In the genomic region with DNA sequence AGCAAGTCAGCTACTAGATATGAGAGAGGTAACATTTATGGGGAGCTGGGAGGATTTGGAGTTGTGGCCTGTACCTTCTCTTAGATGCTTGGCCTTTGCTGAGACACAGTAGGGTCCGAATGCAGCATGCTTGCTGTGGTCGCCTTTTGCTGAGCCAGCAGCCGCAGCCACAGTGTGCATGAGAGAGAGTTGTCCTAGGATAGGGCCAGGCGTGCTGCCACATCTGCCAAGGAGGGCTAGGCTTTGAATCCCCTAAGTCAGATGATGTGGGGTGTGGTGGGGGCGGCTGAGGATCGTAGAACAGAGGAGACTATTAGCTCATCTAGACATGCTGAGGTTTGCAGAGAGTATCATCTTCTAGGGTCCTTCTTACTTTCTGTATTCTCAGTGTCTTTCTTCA, we compare ENCODE assay signal across 21 mouse cellular contexts. TPM values are rescaled to one million over a fixed set of nuclear protein-coding genes. Genes with fewer than 3 reads are reported as not detected.
DNase-seq lines count a peak whose midpoint lies in the region; ATAC-seq and TF ChIP-seq lines count a peak whose summit lies in the region.
"Had no signal": no experiment of that assay in that cellular context is flagged by ENCODE, and none has a peak within 500 bp of the region (broad histone marks: within the 10 kb centered on the region; RNA-seq: fewer than 3 reads in every experiment).

No protein-coding gene starts in this region.

- no peak overlapping the region for H3K4me3 ChIP-seq in heart, embryonic 10.5 days
- no peak overlapping the region for H3K4me3 ChIP-seq in heart, embryonic 12.5 days
- H3K4me3 ChIP-seq in myocyte, result no peak overlapping the region

- 92% methylated on average over 6 of the region's 6 CpGs for WGBS in heart, embryonic 10.5 days
- 93% methylated on average over 6 of the region's 6 CpGs for WGBS in heart, embryonic 12.5 days

- peak; percentile 77 for DNase-seq in heart, adult 11 months
- no peak for DNase-seq in heart, postnatal 4 days
- DNase-seq in heart, embryonic 10.5 days (ENCODE audit: low spot score), result peak; percentile 43
- DNase-seq in lung, postnatal 25 days (ENCODE audit: low spot score), result no peak
- DNase-seq: adrenal gland, adult 2 months; adrenal gland, adult 8-10 months; adrenal gland, postnatal 10 days; adrenal gland, postnatal 14 days; adrenal gland, postnatal 25 days; adrenal gland, postnatal 36 days; B cell, adult 2 months; cerebellum, adult 11 months; cerebellum, adult 11-12 months; cerebellum, adult 18-20 months had no signal

- no peak for ATAC-seq in heart, embryonic 12.5 days (ENCODE audit: insufficient number of reproducible peaks, low FRiP score)
- ATAC-seq: activated CD4-positive, CD25-positive, alpha-beta regulatory T cell, adult 4 months; CD4-positive, CD25-positive, alpha-beta regulatory T cell, adult 4 months; Patski had no signal

- TF ChIP-seq POLR2A in myocyte (IDR thresholded peaks at IDR 0.05; ENCODE audit: insufficient read length, low read depth), result no peak

- no peak overlapping the region for H3K27ac ChIP-seq in heart, embryonic 10.5 days
- H3K27ac ChIP-seq in heart, embryonic 12.5 days (ENCODE audit: poor library complexity, severe bottlenecking), result no peak overlapping the region

- no peak overlapping the region for H3K9ac ChIP-seq in heart, embryonic 12.5 days

- no peaks in the 10 kb centered on the region for H3K4me1 ChIP-seq in heart, embryonic 10.5 days
- H3K4me1 ChIP-seq in heart, embryonic 12.5 days (replicated peaks), result peaks cover 2% of the 10 kb centered on the region; the same call in 1 of the 2 replicates

- H3K4me2 ChIP-seq in heart, embryonic 12.5 days, result no peak overlapping the region
- H3K4me2 ChIP-seq in myocyte (ENCODE audit: low read depth), result no peak overlapping the region

- peaks cover 90% of the 10 kb centered on the region for H3K36me3 ChIP-seq in heart, embryonic 10.5 days
- peaks cover 85% of the 10 kb centered on the region for H3K36me3 ChIP-seq in heart, embryonic 12.5 days
- peaks cover 62% of the 10 kb centered on the region for H3K36me3 ChIP-seq in myocyte (ENCODE audit: control insufficient read depth, insufficient read depth)

- H3K79me2 ChIP-seq in myocyte (ENCODE audit: control insufficient read depth, insufficient read depth), result peaks cover 17% of the 10 kb centered on the region

- H3K9me3 ChIP-seq in heart, embryonic 10.5 days, result no peaks in the 10 kb centered on the region
- H3K9me3 ChIP-seq in heart, embryonic 12.5 days (replicated peaks), result no peaks in the 10 kb centered on the region
- H3K9me3 ChIP-seq: G1E had no signal

- no peaks in the 10 kb centered on the region for H3K27me3 ChIP-seq in heart, embryonic 10.5 days (ENCODE audit: insufficient read depth, poor library complexity, severe bottlenecking)
- H3K27me3 ChIP-seq in heart, embryonic 12.5 days (replicated peaks), result no peaks in the 10 kb centered on the region
- no peaks in the 10 kb centered on the region for H3K27me3 ChIP-seq in myocyte (ENCODE audit: control insufficient read depth, insufficient read depth, insufficient read length)
- H3K27me3 ChIP-seq: CH12.LX, Patski had no signal

- no peak overlapping the region for H3ac ChIP-seq in myocyte (ENCODE audit: control insufficient read depth, insufficient read length)

TF ChIP-seq in myocyte, 11 proteins besides CTCF, POLR2A, EP300 and RAD21:
- TF ChIP-seq TCF12 (IDR thresholded peaks at IDR 0.05; ENCODE audit: insufficient read depth, poor library complexity, severe bottlenecking) (no peak), MAX (IDR thresholded peaks at IDR 0.05; ENCODE audit: low read depth) (no peak), CEBPB (IDR thresholded peaks at IDR 0.05; ENCODE audit: insufficient read depth, poor library complexity, severe bottlenecking) (no peak), MYOD1 (IDR thresholded peaks at IDR 0.05; ENCODE audit: control insufficient read depth in 1 of 3, insufficient read length in 2 of 3, low read depth in 2 of 3) (no peak), MYOG (IDR thresholded peaks at IDR 0.05; ENCODE audit: control insufficient read depth in 1 of 3, insufficient read depth in 1 of 3, insufficient read length in 2 of 3, low read depth in 2 of 3) (no peak), TCF3 (IDR thresholded peaks at IDR 0.05; ENCODE audit: insufficient read length, low read depth) (no peak), E2F4 (IDR thresholded peaks at IDR 0.05; ENCODE audit: insufficient read depth) (no peak), POLR2AphosphoS2 (IDR thresholded peaks at IDR 0.05; ENCODE audit: insufficient read length, low read depth) (peak; percentile 65)

RNA-seq across cellular contexts. Expression of gene Crk, which starts 23.7 kb away (rescaled TPM):
- total RNA-seq in heart, postnatal 4 days (2021), result 100 to 1,000 TPM; 117 to 123 TPM
- 110 and 113 TPM in 2 replicates for polyA plus RNA-seq in heart, embryonic 10.5 days (2016; fragmentation: Nextera tagmentation; extraction: Ambion mirVana)
- polyA plus RNA-seq in heart, embryonic 12.5 days (2016; fragmentation: Nextera tagmentation; extraction: Ambion mirVana), result 110 and 111 TPM in 2 replicates
- 34.5 TPM for polyA plus RNA-seq in myocyte (2012; fragmentation: generic; extraction: Trizol)

RNA-seq across cellular contexts. Expression of gene Ywhae, which starts 29.9 kb away (rescaled TPM):
- total RNA-seq in heart, postnatal 4 days (2021), result 100 to 1,000 TPM; 826 to 885 TPM
- 870 and 941 TPM in 2 replicates for polyA plus RNA-seq in heart, embryonic 10.5 days (2016; fragmentation: Nextera tagmentation; extraction: Ambion mirVana)
- 842 and 863 TPM in 2 replicates for polyA plus RNA-seq in heart, embryonic 12.5 days (2016; fragmentation: Nextera tagmentation; extraction: Ambion mirVana)
- polyA plus RNA-seq in myocyte (2012; fragmentation: generic; extraction: Trizol), result 612 TPM

RNA-seq across cellular contexts. Expression of gene Myo1c, which starts 52.5 kb away (rescaled TPM):
- 100 to 1,000 TPM; 158 to 160 TPM for total RNA-seq in heart, postnatal 4 days (2021)
- 55.3 and 75.2 TPM in 2 replicates for polyA plus RNA-seq in heart, embryonic 10.5 days (2016; fragmentation: Nextera tagmentation; extraction: Ambion mirVana)
- polyA plus RNA-seq in heart, embryonic 12.5 days (2016; fragmentation: Nextera tagmentation; extraction: Ambion mirVana), result 72.3 and 76.7 TPM in 2 replicates
- 177 TPM for polyA plus RNA-seq in myocyte (2012; fragmentation: generic; extraction: Trizol)

Comparison
In these comparisons a context has a peak if more than half of its experiments do, and no peak if none do; other contexts are left out.
1. DNase-seq: peak in heart, adult 11 months (single experiment) and heart, embryonic 10.5 days (single experiment); none in heart, postnatal 4 days (single experiment) and lung, postnatal 25 days (single experiment).